Mouse (Mus musculus): Measurements from ENCODE around the gene 1810010D01Rik. TPM values are rescaled to one million over a fixed set of nuclear protein-coding genes. Genes with fewer than 3 reads are reported as not detected.

1810010D01Rik gene
- total RNA-seq, 2 experiments from 2014 or later: 0.67 TPM; not detected in 1

DNA sequence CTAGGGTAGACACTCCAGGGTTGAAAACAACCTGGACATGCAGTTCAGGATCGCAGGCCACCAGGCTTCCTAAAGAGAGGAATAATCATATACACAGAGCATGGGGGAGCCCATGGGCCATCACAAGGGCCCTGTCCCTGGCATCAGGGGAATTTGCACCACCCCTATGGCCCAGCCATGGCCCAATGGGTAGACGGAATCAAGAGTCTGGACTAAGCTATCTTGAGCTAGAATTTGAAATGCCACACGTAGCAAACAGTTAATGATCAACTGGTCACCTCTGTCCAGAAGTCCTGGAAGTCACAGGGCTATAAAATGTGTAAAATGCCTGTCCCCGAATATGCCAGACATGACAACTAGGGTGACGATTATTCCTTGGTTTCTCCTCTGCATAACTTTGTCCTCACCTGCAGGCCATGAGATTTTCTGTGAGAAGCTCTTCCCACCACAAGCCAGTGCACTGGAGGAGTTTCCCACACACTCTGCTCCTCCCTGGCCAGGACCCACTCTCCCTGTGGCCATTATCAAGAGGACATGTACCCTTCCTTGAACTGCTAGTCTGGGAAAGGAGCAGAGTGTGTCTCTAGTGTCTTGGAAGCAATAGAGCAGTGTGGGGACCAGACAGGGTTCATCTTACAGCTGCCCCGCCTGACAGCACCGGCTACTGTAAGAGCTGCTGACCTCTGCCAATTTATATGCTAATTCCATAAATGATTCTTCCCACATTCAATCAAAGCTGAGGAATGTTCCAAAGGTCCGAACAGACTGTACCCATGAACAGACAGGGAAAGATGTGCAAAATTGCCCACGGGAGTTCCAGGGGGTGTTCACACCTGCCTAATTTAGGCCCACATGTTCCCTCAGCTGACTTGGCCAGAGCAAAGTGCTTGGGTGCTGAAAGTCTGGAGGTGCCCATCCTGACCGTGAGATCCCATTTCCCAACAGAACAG, 27.2 kb upstream of the 1810010D01Rik start:
- no peak for DNase-seq
- H3K27ac ChIP-seq: no peak overlapping the region
- no peak overlapping the region for H3K4me3 ChIP-seq
- no peak for TF ChIP-seq CTCF (IDR thresholded peaks at IDR 0.05)
- intact Hi-C loops (cut with DNase I): no loop called here

DNA sequence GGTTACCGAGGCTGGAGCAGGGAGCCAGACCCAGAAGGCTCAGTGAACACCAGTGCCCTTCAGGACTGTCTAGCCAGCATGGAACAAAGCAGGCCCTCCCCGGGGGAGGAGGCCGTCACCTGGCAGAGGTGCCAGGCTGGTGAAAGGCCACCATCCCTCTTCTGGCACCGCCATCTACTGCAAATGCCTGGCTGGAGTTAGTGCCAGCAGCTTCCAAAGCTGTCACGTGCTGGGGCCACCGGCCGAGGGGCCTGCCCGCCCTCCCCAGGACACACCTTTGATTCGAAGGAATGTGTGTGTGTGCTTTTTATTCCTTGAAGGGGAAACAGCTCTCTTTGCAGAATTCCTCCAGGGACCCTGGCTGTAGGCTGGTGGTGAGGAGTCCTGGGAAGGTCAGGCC, 23.7 kb upstream of the 1810010D01Rik start:
- TF ChIP-seq CTCF (IDR thresholded peaks at IDR 0.05): no peak
- Histone ChIP-seq H3K27ac (no peak overlapping the region), H3K4me3 (no peak overlapping the region)
- intact Hi-C loops (cut with DNase I): no loop called here
- no peak for DNase-seq

GRCm38 (mm10) chr7:145226641-145227040, 18.7 kb upstream of the 1810010D01Rik start:
- intact Hi-C loops (cut with DNase I): no loop called here
- TF ChIP-seq CTCF (IDR thresholded peaks at IDR 0.05): no peak
- no peak overlapping the region for H3K4me3 ChIP-seq
- peak overlapping the region; percentile 78 for H3K27ac ChIP-seq
- DNase-seq: peak; percentile 83

DNA sequence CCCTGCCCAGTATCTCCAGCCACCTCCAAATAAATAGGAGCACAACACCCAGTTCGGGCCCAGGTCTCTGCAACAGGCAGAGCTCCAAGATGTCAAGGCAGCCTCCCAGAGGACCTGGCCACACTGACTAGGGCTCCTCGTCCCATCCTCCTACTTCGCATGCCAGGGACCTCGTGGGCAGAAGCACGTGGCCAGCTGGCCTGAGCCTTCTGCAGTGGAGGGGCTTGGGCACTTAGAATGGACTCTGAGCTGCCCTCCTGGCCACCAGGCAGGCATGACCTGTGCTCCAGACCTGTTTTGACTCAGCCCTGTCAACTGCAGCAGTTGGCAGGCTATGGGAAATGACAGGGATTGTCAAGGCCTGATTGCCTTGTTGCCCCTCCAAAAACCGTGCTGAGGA, 17.7 kb upstream of the 1810010D01Rik start:
- no peak for TF ChIP-seq CTCF (IDR thresholded peaks at IDR 0.05)
- H3K27ac ChIP-seq: peak overlapping the region; percentile 21; the same call in 1 of the 2 replicates
- DNase-seq: no peak
- H3K4me3 ChIP-seq: no peak overlapping the region
- intact Hi-C loops (cut with DNase I): no loop called here

- no peak overlapping the region; the same call in 1 of the 2 replicates for H3K4me3 ChIP-seq
These were observed 14.1 kb upstream of the 1810010D01Rik start for GRCm38 (mm10) chr7:145221841-145222689.

GRCm38 (mm10) chr7:145221346-145221745, 13.4 kb upstream of the 1810010D01Rik start:
- peak overlapping the region; percentile 77 for H3K27ac ChIP-seq
- no peak overlapping the region for H3K4me3 ChIP-seq
- no peak for DNase-seq
- no peak for TF ChIP-seq CTCF (IDR thresholded peaks at IDR 0.05)
- intact Hi-C loops (cut with DNase I): no loop called here

More at GRCm38 (mm10) chr7:145221841-145222689, 14.1 kb upstream of the 1810010D01Rik start:
- intact Hi-C loops (cut with DNase I): loop anchor here (2.0 kb wide), 1 partner anchor 21 kb away; no protein-coding TSS in a partner anchor
- peak overlapping the region; percentile 77 for H3K27ac ChIP-seq
- TF ChIP-seq CTCF (IDR thresholded peaks at IDR 0.05): peak; percentile 48
- peak; percentile 70 for DNase-seq

- Histone ChIP-seq H3K4me3 (no peak overlapping the region), H3K27ac (peak overlapping the region; percentile 51)
- no peak for TF ChIP-seq CTCF (IDR thresholded peaks at IDR 0.05)
- intact Hi-C loops (cut with DNase I): no loop called here
- DNase-seq: no peak
These were observed 11.5 kb upstream of the 1810010D01Rik start for GRCm38 (mm10) chr7:145219420-145219831.

GRCm38 (mm10) chr7:145216591-145216990, 8.7 kb upstream of the 1810010D01Rik start:
- no peak for DNase-seq
- intact Hi-C loops (cut with DNase I): no loop called here
- H3K27ac ChIP-seq: peak overlapping the region; percentile 24; the same call in 1 of the 2 replicates
- peak; percentile 42 for TF ChIP-seq CTCF (IDR thresholded peaks at IDR 0.05)
- no peak overlapping the region for H3K4me3 ChIP-seq

- TF ChIP-seq CTCF (IDR thresholded peaks at IDR 0.05): no peak
- Histone ChIP-seq H3K4me3 (no peak overlapping the region), H3K27ac (no peak overlapping the region)
- DNase-seq: no peak
- intact Hi-C loops (cut with DNase I): no loop called here
These were observed 7.6 kb upstream of the 1810010D01Rik start for GRCm38 (mm10) chr7:145215476-145215875.

DNA sequence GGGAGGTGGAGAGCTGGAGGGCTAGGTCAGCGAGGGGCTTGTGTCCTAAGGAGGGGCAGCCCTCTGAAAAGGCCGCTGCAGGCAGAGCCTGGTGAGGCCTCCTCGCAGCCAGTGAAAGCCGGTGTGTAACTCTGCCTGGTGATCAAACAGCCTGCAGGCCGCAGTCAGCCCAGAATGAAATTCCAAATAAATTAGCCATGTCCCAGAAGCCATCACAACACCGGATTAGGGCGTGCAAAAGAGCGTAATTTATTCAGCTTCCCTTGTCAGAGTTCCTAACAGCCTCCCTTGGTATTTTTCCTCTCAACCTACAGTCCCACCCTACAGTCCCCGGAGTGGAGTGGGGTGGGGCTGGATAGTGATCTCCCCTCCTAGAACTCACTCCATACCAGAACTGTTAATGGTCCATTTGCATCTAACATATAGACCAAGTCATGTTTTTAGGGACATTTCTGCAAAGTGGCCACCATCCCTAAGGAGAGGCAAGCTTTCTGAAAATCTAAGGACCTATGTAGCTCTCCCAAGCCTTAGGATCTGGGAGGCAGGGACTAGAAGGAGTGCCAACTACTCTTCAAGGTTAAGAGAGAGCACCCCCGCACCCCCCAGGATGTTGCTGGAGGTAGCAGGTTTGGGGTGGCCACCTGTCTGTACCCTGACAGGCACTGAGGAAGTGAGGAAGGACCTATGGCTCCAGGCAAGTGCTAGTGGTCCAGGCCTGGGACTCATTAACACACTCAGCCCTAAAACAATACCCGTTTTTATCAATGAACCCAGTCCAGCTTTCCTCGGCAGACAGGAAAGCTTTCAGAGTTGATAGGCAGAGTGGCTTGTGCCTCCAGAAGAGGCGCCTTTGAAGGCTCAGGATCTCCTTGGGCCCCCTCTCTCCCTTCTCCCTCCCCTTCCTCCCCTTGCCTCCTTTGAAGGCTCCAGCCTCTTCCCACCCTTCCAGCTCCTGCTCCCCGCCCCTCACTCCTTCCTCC, 4.1 kb upstream of the 1810010D01Rik start:
- Histone ChIP-seq H3K4me3 (no peak overlapping the region), H3K27ac (no peak overlapping the region)
- no peak for TF ChIP-seq CTCF (IDR thresholded peaks at IDR 0.05)
- intact Hi-C loops (cut with DNase I): no loop called here
- DNase-seq: no peak

GRCm38 (mm10) chr7:145210477-145211070, 2.7 kb upstream of the 1810010D01Rik start:
- intact Hi-C loops (cut with DNase I): no loop called here
- DNase-seq: no peak
- Histone ChIP-seq H3K4me3 (no peak overlapping the region), H3K27ac (no peak overlapping the region)
- TF ChIP-seq CTCF (IDR thresholded peaks at IDR 0.05): no peak

Measured in gastrocnemius, adult 2 months (tissue).